Mouse (Mus musculus) embryo, embryonic 10.5 days (tissue): ENCODE measurements at regions not wholly inside any gene's neighbourhood (a gene's known extent, or its start where the extent isn't known, plus 50 kb on each side); places are given as distances from the start of the nearest gene placed in this dataset.
A peak's percentile ranks its signal among the peaks of the same experiment; 100 is the strongest.

Source experiments
- DNase-seq: peaks from one replicate; pipeline ENCODE4 v3.0.0-alpha.2; 2015; ENCODE audit warnings: low spot score

- DNase-seq: peak; percentile 17
These were observed 55.5 kb upstream of the Kcne4 start for GRCm38 (mm10) chr1:78761061-78761515.
